8 mouse cellular contexts compared by ENCODE assay signal in the genomic region with DNA sequence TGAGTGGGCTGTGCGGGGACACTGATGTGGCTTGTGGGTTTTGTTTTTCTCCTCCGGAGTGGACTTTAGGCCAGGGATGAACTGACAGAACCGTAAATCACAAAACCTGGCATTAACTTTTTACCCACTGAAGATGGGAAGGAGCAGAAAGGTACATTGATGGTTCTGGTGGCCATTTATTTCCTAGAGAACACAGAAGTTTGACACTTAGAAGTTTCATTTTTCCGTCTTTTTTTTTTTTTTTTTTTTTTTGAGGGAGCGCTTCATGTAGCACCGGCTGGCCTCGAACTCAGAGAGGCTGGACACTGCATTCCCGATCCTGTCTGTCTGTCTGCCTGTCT. TPM values are rescaled to one million over a fixed set of nuclear protein-coding genes. Genes with fewer than 3 reads are reported as not detected.
A peak's percentile ranks its signal among the peaks of the same experiment; 100 is the strongest.
DNase-seq lines count a peak whose midpoint lies in the region; ATAC-seq and TF ChIP-seq lines count a peak whose summit lies in the region.

No protein-coding gene starts in this region.

- under 1% methylated on average over 8 of the region's 8 CpGs for WGBS in kidney, postnatal 0 days
- WGBS in hindbrain, embryonic 16.5 days = 1% methylated on average over 8 of the region's 8 CpGs
- under 1% methylated on average over 8 of the region's 8 CpGs for WGBS in midbrain, postnatal 0 days

- H3K36me3 ChIP-seq in kidney, postnatal 0 days (ENCODE audit: insufficient read depth, low read length) = no peaks in the 10 kb centered on the region
- no peaks in the 10 kb centered on the region for H3K36me3 ChIP-seq in hindbrain, embryonic 16.5 days (ENCODE audit: control insufficient read depth, insufficient read depth, low read length)
- no peaks in the 10 kb centered on the region for H3K36me3 ChIP-seq in midbrain, postnatal 0 days (ENCODE audit: insufficient read depth, low read length)

- H3K27ac ChIP-seq in kidney, postnatal 0 days = peak overlapping the region; percentile 96; the same call in 1 of the 2 replicates
- no peak overlapping the region for H3K27ac ChIP-seq in cortical plate, adult 2 months (ENCODE audit: insufficient read depth, low read length)
- H3K27ac ChIP-seq in hindbrain, embryonic 16.5 days (ENCODE audit: low read depth, low read length) = peak overlapping the region; percentile 96
- peak overlapping the region; percentile 90 for H3K27ac ChIP-seq in midbrain, postnatal 0 days (ENCODE audit: low read depth, low read length)

- intact Hi-C loops in left cerebral cortex, postnatal 36 days (cut with DNase I) = loop anchor here (5.0 kb wide), 1 partner anchor 181 kb away; the partner anchor contains the start of gene Abhd11

- DNase-seq in kidney, postnatal 0 days (ENCODE audit: low spot score) = no peak
- DNase-seq in kidney, adult 8-10 months = no peak
- no peak for DNase-seq in midbrain, postnatal 0 days (ENCODE audit: low spot score)
- DNase-seq in left cerebral cortex, postnatal 36 days (ENCODE audit: low spot score in 2 of 2) = no peak
- DNase-seq in ovary, adult 18-20 months (ENCODE audit: low spot score) = no peak
- DNase-seq in spleen, adult 18-20 months = no peak

- H3K27me3 ChIP-seq in kidney, postnatal 0 days (ENCODE audit: insufficient read depth, low read length) = no peaks in the 10 kb centered on the region
- H3K27me3 ChIP-seq in hindbrain, embryonic 16.5 days (replicated peaks; ENCODE audit: control insufficient read depth, insufficient read depth, low read length) = no peaks in the 10 kb centered on the region
- no peaks in the 10 kb centered on the region for H3K27me3 ChIP-seq in midbrain, postnatal 0 days (ENCODE audit: insufficient read depth, low read length)

- peak overlapping the region; percentile 71 for H3K4me2 ChIP-seq in kidney, postnatal 0 days (ENCODE audit: low read length)
- H3K4me2 ChIP-seq in hindbrain, embryonic 16.5 days (ENCODE audit: low read length) = peak overlapping the region; percentile 92
- H3K4me2 ChIP-seq in midbrain, postnatal 0 days (ENCODE audit: low read depth, low read length, poor library complexity, severe bottlenecking) = peak overlapping the region; percentile 80

- ATAC-seq in kidney, postnatal 0 days (replicated peaks; ENCODE audit: low FRiP score, low read depth) = no peak
- no peak for ATAC-seq in hindbrain, embryonic 16.5 days
- ATAC-seq in midbrain, postnatal 0 days (ENCODE audit: low FRiP score) = no peak

- H3K4me3 ChIP-seq in kidney, postnatal 0 days (replicated peaks; ENCODE audit: low read depth, low read length) = peak overlapping the region; percentile 99
- H3K4me3 ChIP-seq in cortical plate, adult 2 months (ENCODE audit: insufficient read depth, low read length) = peak overlapping the region; percentile 37
- peak overlapping the region; percentile 99 for H3K4me3 ChIP-seq in hindbrain, embryonic 16.5 days (ENCODE audit: low read length)
- peak overlapping the region; percentile 100 for H3K4me3 ChIP-seq in midbrain, postnatal 0 days (ENCODE audit: low read depth, low read length)

- TF ChIP-seq CTCF in kidney, postnatal 0 days (IDR thresholded peaks at IDR 0.05; ENCODE audit: low read depth) = no peak
- TF ChIP-seq CTCF in cortical plate, adult 2 months (IDR thresholded peaks at IDR 0.05; ENCODE audit: extremely low read depth, insufficient read depth, low read length) = no peak
- no peak for TF ChIP-seq CTCF in midbrain, postnatal 0 days (IDR thresholded peaks at IDR 0.05)

- peak overlapping the region; percentile 89 for H3K9ac ChIP-seq in kidney, postnatal 0 days (ENCODE audit: low read depth, low read length)
- peak overlapping the region; percentile 97 for H3K9ac ChIP-seq in hindbrain, embryonic 16.5 days (ENCODE audit: low read depth, low read length)
- H3K9ac ChIP-seq in midbrain, postnatal 0 days (replicated peaks; ENCODE audit: low read length, poor library complexity, severe bottlenecking) = peak overlapping the region; percentile 90

- no peaks in the 10 kb centered on the region for H3K9me3 ChIP-seq in kidney, postnatal 0 days (replicated peaks; ENCODE audit: low read length)
- H3K9me3 ChIP-seq in hindbrain, embryonic 16.5 days (ENCODE audit: control insufficient read depth, low read length) = no peaks in the 10 kb centered on the region
- no peaks in the 10 kb centered on the region for H3K9me3 ChIP-seq in midbrain, postnatal 0 days (ENCODE audit: low read length)

- no peak for TF ChIP-seq POLR2A in cortical plate, adult 2 months (IDR thresholded peaks at IDR 0.05; ENCODE audit: extremely low read depth, insufficient read depth, low read length)

- peaks cover 12% of the 10 kb centered on the region for H3K4me1 ChIP-seq in kidney, postnatal 0 days (replicated peaks; ENCODE audit: insufficient read depth, low read length)
- peaks cover 5% of the 10 kb centered on the region; the same call in 1 of the 2 replicates for H3K4me1 ChIP-seq in cortical plate, adult 2 months (ENCODE audit: control insufficient read depth, insufficient read depth, low read length)
- peaks cover 25% of the 10 kb centered on the region for H3K4me1 ChIP-seq in hindbrain, embryonic 16.5 days (ENCODE audit: control insufficient read depth, insufficient read depth, low read depth, low read length)
- peaks cover 12% of the 10 kb centered on the region; the same call in 1 of the 2 replicates for H3K4me1 ChIP-seq in midbrain, postnatal 0 days (ENCODE audit: insufficient read depth, low read length)

RNA-seq across cellular contexts. Expression of gene Baz1b, which starts 1.1 kb away (rescaled TPM):
- polyA plus RNA-seq in kidney, postnatal 0 days (2015; fragmentation: Nextera tagmentation; extraction: Ambion mirVana) = 22.6 and 22.9 TPM in 2 replicates
- 58.4 and 61.7 TPM in 2 replicates for polyA plus RNA-seq in cortical plate, adult 2 months (2012; rRNA removed)
- 20.5 and 21.6 TPM in 2 replicates for polyA plus RNA-seq in hindbrain, embryonic 16.5 days (2015; fragmentation: Nextera tagmentation; extraction: Ambion mirVana)
- total RNA-seq in midbrain, postnatal 0 days (2014; rRNA removed) = 33.4 and 41.3 TPM in 2 replicates
- 10.9 and 12.5 TPM in 2 replicates for polyA plus RNA-seq in midbrain, postnatal 0 days (2015; fragmentation: Nextera tagmentation; extraction: Ambion mirVana)
- 10 to 100 TPM; 60.9 to 85.3 TPM for total RNA-seq in left cerebral cortex, postnatal 36 days (2021)

RNA-seq across cellular contexts. Expression of gene Bcl7b, which starts 20.1 kb away (rescaled TPM):
- polyA plus RNA-seq in kidney, postnatal 0 days (2015; fragmentation: Nextera tagmentation; extraction: Ambion mirVana) = 58.8 and 65.6 TPM in 2 replicates
- polyA plus RNA-seq in cortical plate, adult 2 months (2012; rRNA removed) = 43.7 and 45.3 TPM in 2 replicates
- polyA plus RNA-seq in hindbrain, embryonic 16.5 days (2015; fragmentation: Nextera tagmentation; extraction: Ambion mirVana) = 35.9 and 37.9 TPM in 2 replicates
- 20.0 and 33.2 TPM in 2 replicates for total RNA-seq in midbrain, postnatal 0 days (2014; rRNA removed)
- 39.2 and 39.7 TPM in 2 replicates for polyA plus RNA-seq in midbrain, postnatal 0 days (2015; fragmentation: Nextera tagmentation; extraction: Ambion mirVana)
- 10 to 100 TPM; 54.7 to 58.3 TPM for total RNA-seq in left cerebral cortex, postnatal 36 days (2021)

RNA-seq across cellular contexts. Expression of gene Tbl2, which starts 38.7 kb away (rescaled TPM):
- polyA plus RNA-seq in kidney, postnatal 0 days (2015; fragmentation: Nextera tagmentation; extraction: Ambion mirVana) = 14.5 and 17.4 TPM in 2 replicates
- 11.7 and 11.9 TPM in 2 replicates for polyA plus RNA-seq in cortical plate, adult 2 months (2012; rRNA removed)
- polyA plus RNA-seq in hindbrain, embryonic 16.5 days (2015; fragmentation: Nextera tagmentation; extraction: Ambion mirVana) = 15.0 and 17.2 TPM in 2 replicates
- 28.6 and 62.9 TPM in 2 replicates for total RNA-seq in midbrain, postnatal 0 days (2014; rRNA removed)
- 8.9 and 10.0 TPM in 2 replicates for polyA plus RNA-seq in midbrain, postnatal 0 days (2015; fragmentation: Nextera tagmentation; extraction: Ambion mirVana)
- 10 to 100 TPM; 28.4 to 30.8 TPM for total RNA-seq in left cerebral cortex, postnatal 36 days (2021)

Comparison
In these comparisons a context has a peak if more than half of its experiments do, and no peak if none do; other contexts are left out.
1. H3K4me3 ChIP-seq: peak in every context shown above with its lines; median percentile 100 in midbrain, postnatal 0 days; 99 in kidney, postnatal 0 days; 99 in hindbrain, embryonic 16.5 days; 37 in cortical plate, adult 2 months.